Mouse (Mus musculus): Measurements from ENCODE around the gene Dlx3. TPM values are rescaled to one million over a fixed set of nuclear protein-coding genes. Genes with fewer than 3 reads are reported as not detected.

The Dlx3 gene
- polyA plus RNA-seq, 1 experiment from 2014 or later, result 0.71 TPM

- peak within 1 kb of the TSS; percentile 63 for H3K9ac ChIP-seq (ENCODE audit: low read depth, low read length)
- H3K27me3 ChIP-seq (replicated peaks; ENCODE audit: control insufficient read depth, insufficient read depth, low read length), result peaks cover 87% of the 10 kb centered on the region
- peak; percentile 83 for ATAC-seq
- 0 out of 2 replicates have a peak, but pooled peaks cover 6% of the 10 kb centered on the region for H3K9me3 ChIP-seq (ENCODE audit: control insufficient read depth, low read length)
- H3K4me2 ChIP-seq (ENCODE audit: low read depth, low read length), result peak within 1 kb of the TSS; percentile 90
- peaks cover 18% of the 10 kb centered on the region for H3K4me1 ChIP-seq (ENCODE audit: control insufficient read depth, insufficient read depth, low read length)
- H3K27ac ChIP-seq (ENCODE audit: low read length), result no peak within 1 kb of the TSS
- peak within 1 kb of the TSS; percentile 57 for H3K4me3 ChIP-seq (ENCODE audit: low read length)
- H3K36me3 ChIP-seq (ENCODE audit: control insufficient read depth, insufficient read depth, low read length), result no peaks in the 10 kb centered on the region
- under 1% methylated on average over 48 of the region's 48 CpGs for WGBS
Observed at GRCm38 (mm10) chr11:95145851-95146403, 26.0 kb downstream of the Dlx3 start, which contains the start of gene Dlx4. Gene Dlx4, minus strand, starts transcription at chr11:95146263.

DNA sequence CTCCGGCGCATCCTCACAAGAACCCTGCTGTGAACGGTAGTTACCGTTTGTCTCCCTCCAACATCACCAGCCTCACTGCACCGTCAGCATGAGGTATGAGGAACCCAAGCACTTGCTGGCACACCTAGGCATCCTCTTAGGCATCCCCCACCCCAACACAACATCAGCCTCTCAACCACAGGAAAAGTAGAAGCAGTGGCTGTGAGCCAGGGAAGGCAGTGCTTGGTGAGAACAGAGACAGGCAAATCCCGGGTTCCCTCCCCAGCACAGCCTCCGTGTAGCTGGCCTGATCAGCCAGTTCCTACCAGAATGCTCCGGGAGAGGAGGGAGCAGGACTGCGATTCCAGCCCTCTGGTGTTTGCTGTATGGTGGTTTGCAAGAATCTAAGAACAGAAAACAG, 28.8 kb downstream of the Dlx3 start:
- no peak overlapping the region for H3K4me2 ChIP-seq (ENCODE audit: low read depth, low read length)
- no peaks in the 10 kb centered on the region for H3K36me3 ChIP-seq (ENCODE audit: control insufficient read depth, insufficient read depth, low read length)
- 5% methylated on average over 9 of the region's 9 CpGs for WGBS
- H3K27ac ChIP-seq (ENCODE audit: low read length), result no peak overlapping the region
- 0 out of 2 replicates have a peak, but pooled peaks cover 6% of the 10 kb centered on the region for H3K9me3 ChIP-seq (ENCODE audit: control insufficient read depth, low read length)
- peaks cover 14% of the 10 kb centered on the region; the same call in 1 of the 2 replicates for H3K4me1 ChIP-seq (ENCODE audit: control insufficient read depth, insufficient read depth, low read length)
- ATAC-seq, result no peak
- no peak overlapping the region for H3K9ac ChIP-seq (ENCODE audit: low read depth, low read length)
- peaks cover 80% of the 10 kb centered on the region for H3K27me3 ChIP-seq (replicated peaks; ENCODE audit: control insufficient read depth, insufficient read depth, low read length)
- no peak overlapping the region for H3K4me3 ChIP-seq (ENCODE audit: low read length)

DNA sequence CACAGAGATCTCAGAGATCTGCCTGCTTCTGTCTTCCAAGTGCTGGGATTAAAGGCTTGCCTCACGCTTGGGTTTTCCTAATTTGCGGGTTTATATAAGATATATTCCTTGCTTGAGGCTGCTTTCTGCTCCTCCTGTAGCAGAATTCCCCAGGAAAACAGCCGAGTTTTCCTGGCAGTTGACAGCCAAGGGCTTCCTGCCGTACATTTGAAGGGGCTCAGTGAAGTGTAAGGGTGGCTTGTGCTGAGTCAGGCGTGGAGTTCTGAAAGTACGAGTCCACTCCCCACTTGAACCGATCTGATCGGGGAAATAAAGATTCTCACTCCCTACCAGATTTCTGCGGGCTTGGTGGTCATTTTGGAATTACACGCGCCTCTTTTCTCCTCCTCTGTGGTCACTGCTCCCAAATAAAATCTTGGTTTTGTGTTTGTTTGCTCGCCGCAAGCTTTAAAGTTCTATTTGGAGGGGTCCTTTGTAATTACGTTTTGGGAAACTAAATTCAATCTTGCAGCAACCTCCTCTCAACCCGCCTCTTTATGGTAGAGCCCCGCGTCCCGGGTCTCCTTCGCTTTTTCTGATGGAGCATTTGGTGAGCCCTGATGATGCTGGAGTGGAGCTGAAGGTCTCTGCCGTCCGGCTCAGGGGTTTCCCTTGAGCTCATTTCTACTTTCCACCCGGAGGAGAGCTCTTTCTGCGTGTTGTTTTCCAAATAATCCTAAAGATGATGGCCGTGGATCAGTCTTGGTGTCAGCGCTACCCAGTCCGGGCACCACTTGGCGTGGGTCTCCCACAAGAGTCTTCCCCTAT, 29.7 kb downstream of the Dlx3 start:
- peaks cover 71% of the 10 kb centered on the region for H3K27me3 ChIP-seq (replicated peaks; ENCODE audit: control insufficient read depth, insufficient read depth, low read length)
- peaks cover 14% of the 10 kb centered on the region; the same call in 1 of the 2 replicates for H3K4me1 ChIP-seq (ENCODE audit: control insufficient read depth, insufficient read depth, low read length)
- 2% methylated on average over 27 of the region's 27 CpGs for WGBS
- H3K36me3 ChIP-seq (ENCODE audit: control insufficient read depth, insufficient read depth, low read length), result no peaks in the 10 kb centered on the region
- no peak overlapping the region for H3K4me3 ChIP-seq (ENCODE audit: low read length)
- H3K9me3 ChIP-seq (ENCODE audit: control insufficient read depth, low read length), result 0 out of 2 replicates have a peak, but pooled peaks cover 6% of the 10 kb centered on the region
- H3K9ac ChIP-seq (ENCODE audit: low read depth, low read length), result no peak overlapping the region
- ATAC-seq, result no peak
- H3K27ac ChIP-seq (ENCODE audit: low read length), result no peak overlapping the region
- H3K4me2 ChIP-seq (ENCODE audit: low read depth, low read length), result no peak overlapping the region

DNA sequence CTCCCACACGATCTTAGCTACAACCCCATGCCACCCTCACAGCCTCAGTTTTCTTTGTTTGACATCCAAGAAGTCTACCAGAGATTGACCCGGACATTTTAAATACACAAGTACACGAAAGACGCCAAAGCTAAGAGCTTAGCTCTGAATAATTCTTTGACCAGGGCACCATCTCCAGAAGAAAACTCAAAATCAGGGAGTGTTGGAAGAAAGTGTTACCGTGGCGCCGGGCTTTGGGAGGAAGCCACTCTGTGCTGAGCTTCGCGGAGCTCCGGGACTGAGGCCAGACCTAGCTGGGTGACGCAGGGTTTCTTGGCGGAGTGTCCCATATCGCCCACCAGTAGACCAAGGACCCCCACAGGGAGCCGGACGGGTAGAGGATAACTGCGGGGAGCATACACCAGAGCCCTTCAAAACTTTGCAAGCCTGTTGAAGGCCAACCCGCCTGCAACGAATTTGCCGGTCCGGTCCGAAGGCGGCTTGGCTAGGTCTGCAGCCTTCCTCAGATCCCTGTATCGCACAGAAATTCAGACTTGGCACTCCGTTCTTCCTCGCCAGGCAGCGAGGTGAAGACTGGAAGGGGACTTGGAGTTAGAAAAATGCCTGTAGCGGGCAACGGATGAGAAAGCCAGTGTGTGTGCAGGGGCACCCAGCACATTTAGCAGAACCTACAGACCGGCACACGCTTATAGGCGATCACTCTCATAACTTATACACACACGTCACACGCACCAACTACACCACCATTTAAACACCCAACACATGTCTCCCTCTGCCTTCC, 30.5 kb downstream of the Dlx3 start:
- no peak overlapping the region for H3K4me2 ChIP-seq (ENCODE audit: low read depth, low read length)
- H3K9ac ChIP-seq (ENCODE audit: low read depth, low read length), result no peak overlapping the region
- no peak for ATAC-seq
- WGBS, result 3% methylated on average over 33 of the region's 33 CpGs
- 0 out of 2 replicates have a peak, but pooled peaks cover 6% of the 10 kb centered on the region for H3K9me3 ChIP-seq (ENCODE audit: control insufficient read depth, low read length)
- H3K36me3 ChIP-seq (ENCODE audit: control insufficient read depth, insufficient read depth, low read length), result no peaks in the 10 kb centered on the region
- H3K4me1 ChIP-seq (ENCODE audit: control insufficient read depth, insufficient read depth, low read length), result peaks cover 8% of the 10 kb centered on the region; the same call in 1 of the 2 replicates
- no peak overlapping the region for H3K4me3 ChIP-seq (ENCODE audit: low read length)
- H3K27me3 ChIP-seq (replicated peaks; ENCODE audit: control insufficient read depth, insufficient read depth, low read length), result peaks cover 64% of the 10 kb centered on the region
- no peak overlapping the region for H3K27ac ChIP-seq (ENCODE audit: low read length)

DNA sequence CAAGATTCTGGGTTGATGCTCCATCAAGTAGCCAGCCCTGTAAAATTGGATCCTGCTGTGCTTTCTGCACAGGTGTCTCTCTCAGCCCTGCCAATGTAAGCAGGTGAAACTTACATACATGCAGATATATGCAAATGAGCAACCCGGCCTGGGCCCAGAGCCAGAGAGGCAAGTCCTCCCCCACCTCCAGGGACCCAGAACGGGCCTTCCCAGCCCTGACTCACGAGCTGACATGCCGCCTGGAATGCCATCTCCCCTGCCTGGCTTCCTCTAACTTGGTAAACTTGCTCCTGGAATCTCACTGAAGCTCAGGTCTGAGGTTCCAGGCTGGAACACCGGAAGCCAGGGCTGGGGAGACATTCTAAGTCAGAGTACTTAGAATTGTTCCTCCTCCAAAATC, 33.2 kb downstream of the Dlx3 start:
- H3K27ac ChIP-seq (ENCODE audit: low read length), result no peak overlapping the region
- no peaks in the 10 kb centered on the region for H3K36me3 ChIP-seq (ENCODE audit: control insufficient read depth, insufficient read depth, low read length)
- no peak overlapping the region for H3K4me3 ChIP-seq (ENCODE audit: low read length)
- H3K4me2 ChIP-seq (ENCODE audit: low read depth, low read length), result no peak overlapping the region
- 48% methylated on average over 5 of the region's 5 CpGs for WGBS
- peaks cover 40% of the 10 kb centered on the region for H3K27me3 ChIP-seq (replicated peaks; ENCODE audit: control insufficient read depth, insufficient read depth, low read length)
- H3K4me1 ChIP-seq (ENCODE audit: control insufficient read depth, insufficient read depth, low read length), result no peaks in the 10 kb centered on the region
- no peak overlapping the region for H3K9ac ChIP-seq (ENCODE audit: low read depth, low read length)
- 0 out of 2 replicates have a peak, but pooled peaks cover 6% of the 10 kb centered on the region for H3K9me3 ChIP-seq (ENCODE audit: control insufficient read depth, low read length)
- no peak for ATAC-seq

DNA sequence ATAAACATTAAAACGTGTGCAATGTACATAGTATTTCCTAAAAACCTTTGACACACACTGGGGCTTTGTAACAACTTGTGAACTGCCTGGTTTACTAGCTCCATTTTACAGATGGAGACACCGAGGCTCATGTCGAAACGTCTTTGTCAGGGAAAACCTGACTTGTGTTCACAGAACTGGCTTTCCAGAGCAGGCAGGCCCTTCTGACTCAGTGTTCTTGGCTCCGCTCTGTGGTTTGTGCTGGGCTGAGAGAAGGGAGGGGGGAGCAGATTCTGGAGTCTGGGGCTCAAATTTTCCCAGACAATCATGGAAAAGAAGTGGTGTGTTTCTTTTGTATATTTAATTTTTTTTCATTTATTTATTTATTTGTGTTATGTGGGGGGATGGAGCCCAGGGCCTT, 33.8 kb downstream of the Dlx3 start:
- WGBS, result 74% methylated on average over 5 of the region's 5 CpGs
- no peak overlapping the region for H3K4me2 ChIP-seq (ENCODE audit: low read depth, low read length)
- 0 out of 2 replicates have a peak, but pooled peaks cover 6% of the 10 kb centered on the region for H3K9me3 ChIP-seq (ENCODE audit: control insufficient read depth, low read length)
- H3K4me3 ChIP-seq (ENCODE audit: low read length), result no peak overlapping the region
- ATAC-seq, result no peak
- no peak overlapping the region for H3K27ac ChIP-seq (ENCODE audit: low read length)
- H3K27me3 ChIP-seq (replicated peaks; ENCODE audit: control insufficient read depth, insufficient read depth, low read length), result peaks cover 34% of the 10 kb centered on the region
- H3K9ac ChIP-seq (ENCODE audit: low read depth, low read length), result no peak overlapping the region
- no peaks in the 10 kb centered on the region for H3K4me1 ChIP-seq (ENCODE audit: control insufficient read depth, insufficient read depth, low read length)
- no peaks in the 10 kb centered on the region for H3K36me3 ChIP-seq (ENCODE audit: control insufficient read depth, insufficient read depth, low read length)

DNA sequence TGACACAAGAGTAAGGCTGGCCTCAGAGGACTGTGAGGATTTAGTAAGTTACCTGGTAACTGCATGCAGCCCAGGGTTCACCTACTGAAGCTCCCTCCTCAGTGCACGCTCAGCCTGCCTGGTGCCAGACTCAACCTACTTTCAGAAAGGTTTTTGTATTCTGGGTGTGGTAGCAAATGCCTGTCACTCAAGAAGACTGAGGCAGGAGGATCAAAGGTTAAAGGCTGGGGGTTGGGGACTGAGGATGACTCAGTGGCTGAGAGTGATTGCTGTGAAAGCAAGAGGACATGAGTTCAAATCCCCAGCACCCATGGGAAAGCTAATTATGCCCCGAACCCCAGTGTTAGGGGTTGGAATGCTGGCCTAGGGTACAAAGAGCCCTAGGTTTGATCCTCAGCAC, 35.6 kb downstream of the Dlx3 start:
- Histone ChIP-seq H3K36me3 (ENCODE audit: control insufficient read depth, insufficient read depth, low read length) (no peaks in the 10 kb centered on the region), H3K4me1 (ENCODE audit: control insufficient read depth, insufficient read depth, low read length) (no peaks in the 10 kb centered on the region), H3K4me3 (ENCODE audit: low read length) (no peak overlapping the region), H3K9me3 (ENCODE audit: control insufficient read depth, low read length) (0 out of 2 replicates have a peak, but pooled peaks cover 3% of the 10 kb centered on the region), H3K4me2 (ENCODE audit: low read depth, low read length) (no peak overlapping the region), H3K9ac (ENCODE audit: low read depth, low read length) (no peak overlapping the region), H3K27me3 (replicated peaks; ENCODE audit: control insufficient read depth, insufficient read depth, low read length) (peaks cover 25% of the 10 kb centered on the region), H3K27ac (ENCODE audit: low read length) (no peak overlapping the region)
- 83% methylated on average over 2 of the region's 2 CpGs for WGBS
- ATAC-seq, result no peak

- Histone ChIP-seq H3K9ac (ENCODE audit: low read depth, low read length) (no peak overlapping the region), H3K27ac (ENCODE audit: low read length) (no peak overlapping the region), H3K9me3 (ENCODE audit: control insufficient read depth, low read length) (no peaks in the 10 kb centered on the region), H3K27me3 (replicated peaks; ENCODE audit: control insufficient read depth, insufficient read depth, low read length) (peaks cover 7% of the 10 kb centered on the region; the same call in 1 of the 2 replicates), H3K4me1 (ENCODE audit: control insufficient read depth, insufficient read depth, low read length) (no peaks in the 10 kb centered on the region), H3K4me3 (ENCODE audit: low read length) (no peak overlapping the region), H3K36me3 (ENCODE audit: control insufficient read depth, insufficient read depth, low read length) (no peaks in the 10 kb centered on the region), H3K4me2 (ENCODE audit: low read depth, low read length) (no peak overlapping the region)
- WGBS, result 55% methylated on average over 5 of the region's 5 CpGs
- no peak for ATAC-seq
Observed at GRCm38 (mm10) chr11:95157356-95157755, 37.4 kb downstream of the Dlx3 start.

GRCm38 (mm10) chr11:95157872-95158271, 38.0 kb downstream of the Dlx3 start:
- peaks cover 2% of the 10 kb centered on the region; the same call in 1 of the 2 replicates for H3K27me3 ChIP-seq (replicated peaks; ENCODE audit: control insufficient read depth, insufficient read depth, low read length)
- no peaks in the 10 kb centered on the region for H3K4me1 ChIP-seq (ENCODE audit: control insufficient read depth, insufficient read depth, low read length)
- H3K4me2 ChIP-seq (ENCODE audit: low read depth, low read length), result no peak overlapping the region
- no peak for ATAC-seq
- H3K9me3 ChIP-seq (ENCODE audit: control insufficient read depth, low read length), result no peaks in the 10 kb centered on the region
- H3K27ac ChIP-seq (ENCODE audit: low read length), result no peak overlapping the region
- no peak overlapping the region for H3K4me3 ChIP-seq (ENCODE audit: low read length)
- no peak overlapping the region for H3K9ac ChIP-seq (ENCODE audit: low read depth, low read length)
- 76% methylated on average over 5 of the region's 5 CpGs for WGBS
- no peaks in the 10 kb centered on the region for H3K36me3 ChIP-seq (ENCODE audit: control insufficient read depth, insufficient read depth, low read length)

All from intestine, embryonic 16.5 days (tissue).